Mouse (Mus musculus): ENCODE measurements at regions not wholly inside any gene's neighbourhood (a gene's known extent, or its start where the extent isn't known, plus 50 kb on each side); places are given as distances from the start of the nearest gene placed in this dataset.

- no peak for DNase-seq (ENCODE audit: extremely low read depth, low read depth, low spot score)
Measured at GRCm38 (mm10) chr10:42094274-42095000, 76.2 kb upstream of the Armc2 start.

- DNase-seq (ENCODE audit: extremely low read depth, low read depth, low spot score): no peak
Measured at GRCm38 (mm10) chr10:42093176-42093759, 75.0 kb upstream of the Armc2 start.

DNA sequence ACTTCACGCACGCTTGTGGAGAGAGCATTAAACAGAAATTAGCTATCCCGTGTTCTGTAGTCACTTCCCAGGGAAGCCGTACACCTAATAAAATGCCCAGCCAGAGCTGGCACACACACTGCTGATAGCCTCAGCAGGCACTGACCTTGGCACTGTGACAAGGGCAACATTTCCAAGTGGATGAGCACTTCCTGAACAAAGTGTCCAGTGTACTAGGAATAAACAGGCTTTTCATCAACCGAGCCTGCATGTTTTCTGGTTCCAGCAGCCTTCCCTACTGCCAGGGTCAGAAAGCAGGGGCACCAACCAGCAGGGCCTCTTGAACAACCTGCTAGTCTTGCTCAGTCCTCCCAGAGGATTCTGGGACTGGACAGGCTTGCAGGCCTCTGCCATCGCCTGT lies 74.3 kb upstream of the Armc2 start:
- DNase-seq (ENCODE audit: extremely low read depth, low read depth, low spot score): peak; percentile 34

- no peak for DNase-seq (ENCODE audit: extremely low read depth, low read depth, low spot score)
Measured at GRCm38 (mm10) chr10:42091546-42092168, 73.4 kb upstream of the Armc2 start.

GRCm38 (mm10) chr10:42090806-42091205 lies 72.6 kb upstream of the Armc2 start:
- no peak for DNase-seq (ENCODE audit: extremely low read depth, low read depth, low spot score)

GRCm38 (mm10) chr10:42090147-42090546 lies 71.9 kb upstream of the Armc2 start:
- DNase-seq (ENCODE audit: extremely low read depth, low read depth, low spot score): no peak

- DNase-seq (ENCODE audit: extremely low read depth, low read depth, low spot score): peak; percentile 62
Measured at GRCm38 (mm10) chr10:42089686-42090085, 71.4 kb upstream of the Armc2 start.

DNA sequence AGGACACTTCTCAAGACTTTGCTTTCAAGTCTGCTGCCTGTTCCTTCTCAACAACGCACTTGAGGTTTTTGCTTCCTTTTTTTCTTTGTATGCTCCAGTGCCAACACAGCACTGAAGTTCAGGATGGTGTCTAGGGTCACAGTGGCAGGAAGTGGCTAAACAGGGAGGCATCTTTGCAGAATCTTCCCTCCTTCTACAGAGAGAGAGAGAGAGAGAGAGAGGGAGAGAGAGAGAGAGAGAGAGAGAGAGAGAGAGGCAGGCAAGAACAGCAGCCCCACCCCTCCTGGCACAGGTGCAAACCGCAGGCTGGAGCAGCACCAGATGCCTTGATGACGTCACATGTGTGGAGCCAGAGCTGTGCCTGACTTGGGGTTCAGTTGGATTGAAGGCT lies 71.0 kb upstream of the Armc2 start:
- peak; percentile 64 for DNase-seq (ENCODE audit: extremely low read depth, low read depth, low spot score)

GRCm38 (mm10) chr10:42088570-42089234 lies 70.5 kb upstream of the Armc2 start:
- DNase-seq (ENCODE audit: extremely low read depth, low read depth, low spot score): no peak

DNA sequence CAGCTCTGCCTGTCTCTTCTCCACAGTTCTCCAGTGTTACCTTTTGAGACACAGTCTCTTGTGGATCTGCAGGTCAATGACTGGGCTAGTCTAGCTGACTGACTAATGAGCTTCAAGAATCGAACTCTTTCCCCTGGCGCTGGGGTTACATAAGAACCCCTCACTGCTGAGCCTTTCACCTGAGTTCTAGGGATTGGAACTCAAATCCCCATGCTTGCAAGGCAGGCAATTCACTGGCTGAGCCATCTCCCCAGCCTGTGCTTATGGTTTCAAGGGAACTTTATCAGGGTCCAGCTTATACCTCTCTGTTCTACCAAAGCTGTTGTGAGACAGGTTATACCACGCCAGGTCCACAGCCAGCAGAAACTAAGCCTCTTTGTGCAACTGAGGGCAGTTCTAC lies 69.7 kb upstream of the Armc2 start:
- DNase-seq (ENCODE audit: extremely low read depth, low read depth, low spot score): no peak

DNA sequence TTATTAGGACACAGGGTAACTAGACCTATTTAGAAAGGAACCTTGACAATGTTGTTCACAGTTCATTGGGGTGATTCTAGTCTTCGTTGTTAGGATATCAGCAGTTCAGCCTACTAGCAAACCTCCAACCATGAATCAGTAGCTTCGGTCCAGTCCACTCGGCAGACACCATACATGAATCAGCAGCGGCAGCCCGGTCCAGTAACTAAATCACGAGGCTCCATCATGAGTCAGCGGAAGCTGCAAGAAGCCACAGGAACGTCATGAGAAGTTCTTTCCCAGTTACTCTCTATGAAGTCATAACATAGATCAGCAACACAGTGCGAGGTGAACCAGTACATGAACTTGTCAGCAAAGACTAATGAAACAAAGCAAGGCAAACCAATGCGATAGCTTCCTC lies 68.4 kb upstream of the Armc2 start:
- DNase-seq (ENCODE audit: extremely low read depth, low read depth, low spot score): no peak

GRCm38 (mm10) chr10:42085295-42085694 lies 67.1 kb upstream of the Armc2 start:
- no peak for DNase-seq (ENCODE audit: extremely low read depth, low read depth, low spot score)

DNA sequence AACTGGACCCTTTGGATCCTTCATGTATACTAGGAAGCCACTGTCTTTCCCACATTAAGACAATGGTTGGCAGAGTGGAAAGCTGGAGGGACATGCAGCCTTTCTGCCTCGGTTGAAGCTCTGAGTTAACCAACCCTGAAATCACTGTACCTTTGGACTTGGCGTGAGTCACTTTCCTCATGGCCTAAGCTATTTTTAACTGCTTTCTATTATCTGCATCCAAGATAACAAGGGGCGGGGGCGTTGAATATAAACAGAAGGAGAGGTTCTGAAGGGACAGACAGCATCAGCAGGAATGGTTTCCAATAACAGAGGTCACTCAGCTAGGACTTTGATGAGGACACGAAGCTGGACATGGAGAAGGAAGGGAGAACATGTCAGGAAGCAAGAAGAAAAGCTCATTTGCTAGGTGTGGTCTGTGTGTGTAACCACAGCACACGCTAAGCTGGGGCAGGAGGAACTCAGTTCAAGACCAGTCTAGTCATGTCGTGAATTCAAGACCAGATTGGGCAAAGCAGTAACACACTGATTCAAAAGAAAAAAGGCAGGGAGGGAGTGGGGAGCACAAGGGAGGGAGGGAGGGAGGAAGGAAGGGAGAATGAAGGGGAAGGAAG lies 64.1 kb upstream of the Armc2 start:
- no peak for DNase-seq (ENCODE audit: extremely low read depth, low read depth, low spot score)

GRCm38 (mm10) chr10:42079775-42080174 lies 61.5 kb upstream of the Armc2 start:
- DNase-seq (ENCODE audit: extremely low read depth, low read depth, low spot score): no peak

- no peak for DNase-seq (ENCODE audit: extremely low read depth, low read depth, low spot score)
Measured at GRCm38 (mm10) chr10:42076711-42077110, 58.5 kb upstream of the Armc2 start.

- no peak for DNase-seq (ENCODE audit: extremely low read depth, low read depth, low spot score)
Measured at GRCm38 (mm10) chr10:42075545-42075944, 57.3 kb upstream of the Armc2 start.

GRCm38 (mm10) chr10:42072758-42073157 lies 54.5 kb upstream of the Armc2 start:
- no peak for DNase-seq (ENCODE audit: extremely low read depth, low read depth, low spot score)

DNA sequence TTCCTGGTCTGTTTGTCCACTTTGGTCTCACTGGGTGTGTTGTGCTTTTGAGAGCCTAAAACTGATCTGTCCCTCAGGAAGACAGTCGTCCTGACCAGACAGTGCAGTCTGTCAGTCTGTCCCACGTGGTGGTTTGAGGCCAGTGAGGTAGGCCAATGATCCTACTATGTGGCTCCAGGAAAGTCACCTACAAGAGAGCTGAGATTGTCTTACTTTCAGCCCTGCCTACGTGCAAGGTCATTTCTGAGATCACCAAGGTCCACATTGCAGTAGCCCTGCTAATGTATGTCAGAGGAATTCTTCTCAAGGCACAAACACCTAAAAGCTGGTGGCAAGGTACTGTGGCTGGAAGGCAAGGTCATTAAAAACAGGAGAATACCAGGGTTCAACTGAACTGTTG lies 53.9 kb upstream of the Armc2 start:
- no peak for DNase-seq (ENCODE audit: extremely low read depth, low read depth, low spot score)

- no peak for DNase-seq (ENCODE audit: extremely low read depth, low read depth, low spot score)
Measured at GRCm38 (mm10) chr10:42071404-42072024, 53.3 kb upstream of the Armc2 start.

- DNase-seq (ENCODE audit: extremely low read depth, low read depth, low spot score): no peak
Measured at GRCm38 (mm10) chr10:42070611-42071403, 52.6 kb upstream of the Armc2 start.

All from fat pad, adult 2 months (tissue).